Mouse (Mus musculus): ENCODE measurements around the gene Arhgap25.

- no peak for TF ChIP-seq CTCF (conservative IDR thresholded peaks at IDR 0.05; ENCODE audit: low read length)
- TF ChIP-seq NANOG (IDR thresholded peaks at IDR 0.05; ENCODE audit: borderline replicate concordance, low read length), result no peak
These were observed 33.3 kb downstream of the Arhgap25 start for GRCm38 (mm10) chr6:87499791-87500190.

Data from E14TG2a.4 (cell line).